Mouse (Mus musculus): ENCODE results near the gene Wwox. TPM values are rescaled to one million over a fixed set of nuclear protein-coding genes. Genes with fewer than 3 reads are reported as not detected.

Gene Wwox
- total and polyA plus RNA-seq, 3 experiments: 7.6 to 61.8 (median 12.2) TPM

DNA sequence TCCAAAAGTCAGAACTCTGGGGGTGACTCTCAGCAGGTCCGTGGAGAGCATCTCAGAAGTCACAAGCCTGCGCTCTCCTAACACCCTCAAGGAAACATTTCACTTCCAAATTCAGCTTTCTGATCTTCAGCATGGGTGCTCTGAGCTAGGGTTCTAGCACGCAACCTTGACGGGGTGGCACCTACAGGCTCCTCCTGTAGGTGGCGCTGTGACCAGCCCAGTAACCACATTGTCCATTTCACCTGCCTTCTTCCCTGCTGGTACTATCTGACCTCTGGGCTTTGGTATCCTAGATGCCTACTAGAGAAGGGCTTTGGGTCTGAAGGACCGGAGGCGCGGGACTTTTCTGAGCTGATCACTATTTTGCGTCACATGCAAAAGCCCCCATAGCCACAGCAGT lies 444.5 kb downstream of the Wwox start:
- no peak for DNase-seq (ENCODE audit: low read depth, low spot score)
- no peaks in the 10 kb centered on the region for H3K36me3 ChIP-seq (ENCODE audit: control insufficient read depth in 1 of 2, insufficient read depth in 2 of 2, low read length in 2 of 2)
- H3K27ac ChIP-seq (ENCODE audit: control insufficient read depth, low read depth, low read length): no peak overlapping the region
- TF ChIP-seq CTCF (IDR thresholded peaks at IDR 0.05 in 2 of 3, conservative IDR thresholded peaks at IDR 0.05 in 1 of 3; ENCODE audit: control insufficient read depth in 1 of 3, insufficient read depth in 1 of 3, low read depth in 2 of 3, low read length in 3 of 3, poor library complexity in 1 of 3, severe bottlenecking in 1 of 3) (peak in 2 of 3 experiments; percentile 19 to 46; a peak in 3 of 6 replicates), GABPA (IDR thresholded peaks at IDR 0.05; ENCODE audit: low read depth, low read length) (no peak)
- H3K4me3 ChIP-seq (ENCODE audit: control insufficient read depth in 1 of 2, insufficient read depth in 1 of 2, low read depth in 2 of 2, low read length in 2 of 2): no peak overlapping the region
- no peaks in the 10 kb centered on the region for H3K27me3 ChIP-seq (ENCODE audit: control insufficient read depth in 1 of 2, insufficient read depth in 2 of 2, low read length in 2 of 2)
- no peak overlapping the region for H3K9ac ChIP-seq (ENCODE audit: control insufficient read depth, low read depth, low read length, poor library complexity, severe bottlenecking)
- no peaks in the 10 kb centered on the region for H3K4me1 ChIP-seq (ENCODE audit: control insufficient read depth in 1 of 2, insufficient read depth in 2 of 2, low read length in 2 of 2)
- no peaks in the 10 kb centered on the region for H3K9me3 ChIP-seq (replicated peaks; ENCODE audit: insufficient read depth, low read length)
- no peaks in the 10 kb centered on the region for H3K79me2 ChIP-seq (ENCODE audit: control insufficient read depth, insufficient read depth, low read length, poor library complexity)

DNA sequence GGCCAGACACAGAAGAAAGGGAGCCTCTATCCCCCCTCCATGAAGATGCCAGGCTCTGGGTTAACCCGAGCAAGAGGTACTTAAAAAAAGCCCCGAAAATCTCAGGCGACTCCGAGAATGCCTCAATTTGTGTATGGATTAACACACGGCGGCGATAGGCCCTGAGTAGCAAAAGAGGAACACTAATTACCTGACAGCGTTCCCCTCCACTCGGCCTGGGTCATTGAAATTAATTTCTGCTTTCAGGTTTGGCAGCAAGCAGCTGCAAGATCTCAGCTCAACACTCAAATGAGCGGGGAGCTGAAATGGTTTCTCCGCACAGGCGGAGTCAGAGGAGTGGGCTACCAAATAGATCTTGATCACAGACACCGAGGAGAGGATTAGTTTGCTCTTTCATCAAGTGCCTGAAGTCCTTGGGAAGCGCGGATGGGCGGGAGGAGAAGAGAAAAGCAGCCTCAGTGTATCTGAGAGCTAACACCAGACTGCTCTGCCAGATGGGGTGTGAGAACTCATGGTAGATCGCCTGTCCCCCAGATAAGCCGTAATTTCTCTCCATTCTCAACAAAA lies 445.7 kb downstream of the Wwox start:
- Histone ChIP-seq H3K9me3 (replicated peaks; ENCODE audit: insufficient read depth, low read length) (no peaks in the 10 kb centered on the region), H3K27me3 (ENCODE audit: control insufficient read depth in 1 of 2, insufficient read depth in 2 of 2, low read length in 2 of 2) (no peaks in the 10 kb centered on the region), H3K79me2 (ENCODE audit: control insufficient read depth, insufficient read depth, low read length, poor library complexity) (no peaks in the 10 kb centered on the region), H3K9ac (ENCODE audit: control insufficient read depth, low read depth, low read length, poor library complexity, severe bottlenecking) (no peak overlapping the region), H3K4me3 (ENCODE audit: control insufficient read depth in 1 of 2, insufficient read depth in 1 of 2, low read depth in 2 of 2, low read length in 2 of 2) (no peak overlapping the region), H3K36me3 (ENCODE audit: control insufficient read depth in 1 of 2, insufficient read depth in 2 of 2, low read length in 2 of 2) (no peaks in the 10 kb centered on the region), H3K4me1 (ENCODE audit: control insufficient read depth in 1 of 2, insufficient read depth in 2 of 2, low read length in 2 of 2) (no peaks in the 10 kb centered on the region), H3K27ac (ENCODE audit: control insufficient read depth, low read depth, low read length) (no peak overlapping the region)
- TF ChIP-seq RCOR1 (IDR thresholded peaks at IDR 0.05; ENCODE audit: low read depth, low read length): no peak
- TF ChIP-seq CHD1 (IDR thresholded peaks at IDR 0.05; ENCODE audit: low read depth, low read length): no peak
- TF ChIP-seq TCF12 (IDR thresholded peaks at IDR 0.05; ENCODE audit: low read depth, low read length): no peak
- no peak for TF ChIP-seq RAD21 (IDR thresholded peaks at IDR 0.05; ENCODE audit: low read depth, low read length)
- TF ChIP-seq UBTF (IDR thresholded peaks at IDR 0.05; ENCODE audit: borderline replicate concordance, insufficient read depth, low read depth, low read length): no peak
- no peak for TF ChIP-seq GABPA (IDR thresholded peaks at IDR 0.05; ENCODE audit: low read depth, low read length)
- no peak for TF ChIP-seq SMC3 (IDR thresholded peaks at IDR 0.05; ENCODE audit: low read depth, low read length)
- no peak for TF ChIP-seq SIN3A (IDR thresholded peaks at IDR 0.05; ENCODE audit: low read length)
- no peak for TF ChIP-seq USF2 (IDR thresholded peaks at IDR 0.05; ENCODE audit: borderline replicate concordance in 1 of 2, insufficient read depth in 1 of 2, low read depth in 1 of 2, low read length in 2 of 2)
- no peak for TF ChIP-seq USF1 (IDR thresholded peaks at IDR 0.05; ENCODE audit: low read depth, low read length)
- TF ChIP-seq ZKSCAN1 (IDR thresholded peaks at IDR 0.05; ENCODE audit: low read depth, low read length): no peak
- TF ChIP-seq ZC3H11A (IDR thresholded peaks at IDR 0.05; ENCODE audit: low read depth, low read length): no peak
- no peak for TF ChIP-seq CHD2 (IDR thresholded peaks at IDR 0.05; ENCODE audit: low read length)
- no peak for TF ChIP-seq BHLHE40 (IDR thresholded peaks at IDR 0.05; ENCODE audit: borderline replicate concordance, low read depth, low read length)
- TF ChIP-seq ELF1 (IDR thresholded peaks at IDR 0.05; ENCODE audit: low read depth, low read length): no peak
- TF ChIP-seq NELFE (IDR thresholded peaks at IDR 0.05; ENCODE audit: low read depth, low read length): no peak
- no peak for DNase-seq (ENCODE audit: low read depth, low spot score)
